Mouse (Mus musculus) liver, embryonic 14.5 days (tissue): Measurements from ENCODE around the gene Ets1. TPM values are rescaled to one million over a fixed set of nuclear protein-coding genes. Genes with fewer than 3 reads are reported as not detected.

ENCODE experiments used
- ATAC-seq: fragments of 200-750 bp; cut with Nextera tagmentation; 2 replicates; pipeline ENCODE4 v1.8.0; 2017; ENCODE audit warnings: moderate number of reproducible peaks, mild to moderate bottlenecking, moderate library complexity; ENCODE audit not compliant: insufficient read depth
- DNase-seq, 3 experiments: peaks; one replicate each; pipeline ENCODE4 v3.0.0-alpha.2; 2012 to 2013; ENCODE audit warnings: low read depth in 3 of 3, low spot score in 3 of 3
- H3K27ac ChIP-seq: fragments of 300-500 bp; sonication (generic); 2 replicates; pipeline ENCODE4 v1.5.1; 2014; ENCODE audit warnings: moderate library complexity, mild to moderate bottlenecking, control low read depth, inconsistent platforms
- H3K27me3 ChIP-seq: fragments of 300-500 bp; sonication (generic); 2 replicates; pipeline ENCODE4 v1.6.1; 2014; ENCODE audit warnings: mild to moderate bottlenecking, low read length, moderate library complexity; ENCODE audit not compliant: control insufficient read depth, insufficient read depth
- H3K36me3 ChIP-seq: fragments of 300-500 bp; sonication (generic); replicated peaks from 2 replicates; pipeline ENCODE4 v1.6.1; 2014; ENCODE audit warnings: low read depth; ENCODE audit not compliant: control insufficient read depth, insufficient read depth
- H3K4me1 ChIP-seq, 2 experiments: fragments of 200-500 bp in 1 of 2; fragments of 300-500 bp in 1 of 2; sonication (generic) in 1 of 2; replicated peaks; 2 replicates each; pipeline ENCODE4 v1.6.1; 2012 to 2014; ENCODE audit warnings: antibody characterized with exemption in 1 of 2, inconsistent platforms in 1 of 2, low read length in 1 of 2; ENCODE audit not compliant: control insufficient read depth in 2 of 2, insufficient read depth in 2 of 2
- H3K4me2 ChIP-seq: fragments of 300-500 bp; sonication (generic); 2 replicates; pipeline ENCODE4 v1.6.1; 2014; ENCODE audit warnings: low read depth, mild to moderate bottlenecking, control low read depth, moderate library complexity
- H3K4me3 ChIP-seq, 2 experiments: fragments of 200-500 bp in 1 of 2; fragments of 300-500 bp in 1 of 2; sonication (generic) in 1 of 2; 2 replicates each; pipeline ENCODE4 v1.5.1; 2012 to 2014; ENCODE audit warnings: low read depth in 2 of 2, low read length in 2 of 2, mild to moderate bottlenecking in 2 of 2, control low read depth in 1 of 2, inconsistent platforms in 1 of 2, moderate library complexity in 1 of 2; ENCODE audit not compliant: insufficient read depth in 1 of 2
- H3K9ac ChIP-seq: fragments of 300-500 bp; sonication (generic); replicated peaks from 2 replicates; pipeline ENCODE4 v1.6.1; 2014; ENCODE audit warnings: mild to moderate bottlenecking, control low read depth, moderate library complexity
- H3K9me3 ChIP-seq: fragments of 300-500 bp; sonication (generic); 2 replicates; pipeline ENCODE4 v1.6.1; 2016; ENCODE audit warnings: low read length, mixed read lengths; ENCODE audit not compliant: control insufficient read depth
- CTCF ChIP-seq: IDR thresholded peaks from 2 replicates; pipeline ENCODE4 v1.5.1; 2016; ENCODE audit warnings: antibody characterized with exemption, low read depth, control low read depth
- EP300 ChIP-seq: IDR thresholded peaks from 2 replicates; pipeline ENCODE4 v1.6.1; 2016; ENCODE audit warnings: antibody characterized with exemption, low read depth
- WGBS: fragments of 180-500 bp; shearing (Covaris S2); extraction: QIAGEN DNeasy Blood & Tissue Kit; methylation state at CpG from one replicate; pipeline ENCODE4 v1.1.7; 2014; ENCODE audit not compliant: insufficient replicate concordance; 5-methylcytosine and 5-hydroxymethylcytosine counted together
- polyA plus RNA-seq, 2 experiments: library from polyadenylated mRNA; depleted of rRNA in 1 of 2; stranded (reverse) in 1 of 2; unstranded in 1 of 2; fragments of >200 nt; fragmentation: Nextera tagmentation in 1 of 2; extraction: Ambion mirVana in 1 of 2; gene quantifications; 2 replicates each; pipeline versions ENCODE4 v1.2.1 to v1.2.3; 2012 to 2014

Gene Ets1
- polyA plus RNA-seq, 2 experiments = 4.4 to 8.0 TPM

DNA sequence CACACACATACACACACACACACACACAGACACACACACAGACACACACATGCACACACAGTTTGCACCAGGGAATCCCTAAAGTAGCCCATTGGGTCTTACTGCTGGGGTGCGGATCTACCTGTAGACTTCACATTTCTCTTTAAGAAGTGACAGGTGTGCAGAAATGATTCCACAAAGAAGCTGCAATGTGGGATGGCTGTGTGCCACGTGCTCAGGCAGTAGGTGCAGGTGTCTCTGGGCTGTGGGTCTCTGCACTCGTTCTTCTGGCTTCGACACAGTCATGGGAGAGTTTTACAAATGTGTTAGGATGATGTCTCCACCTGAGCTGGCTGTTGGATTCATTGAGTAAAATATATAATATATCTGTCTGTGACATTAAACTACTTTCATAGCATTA is 24.7 kb upstream of the Ets1 start:
- Histone ChIP-seq H3K36me3 (no peaks in the 10 kb centered on the region), H3K4me1 (peaks cover 29 to 33% of the 10 kb centered on the region in 2 experiments), H3K4me3 (no peak overlapping the region), H3K9ac (no peak overlapping the region), H3K9me3 (no peaks in the 10 kb centered on the region), H3K27ac (no peak overlapping the region), H3K27me3 (no peaks in the 10 kb centered on the region), H3K4me2 (no peak overlapping the region)
- 67% methylated on average over 4 of the region's 4 CpGs for WGBS
- TF ChIP-seq CTCF (no peak), EP300 (no peak)
- DNase-seq (no peak), ATAC-seq (no peak)

DNA sequence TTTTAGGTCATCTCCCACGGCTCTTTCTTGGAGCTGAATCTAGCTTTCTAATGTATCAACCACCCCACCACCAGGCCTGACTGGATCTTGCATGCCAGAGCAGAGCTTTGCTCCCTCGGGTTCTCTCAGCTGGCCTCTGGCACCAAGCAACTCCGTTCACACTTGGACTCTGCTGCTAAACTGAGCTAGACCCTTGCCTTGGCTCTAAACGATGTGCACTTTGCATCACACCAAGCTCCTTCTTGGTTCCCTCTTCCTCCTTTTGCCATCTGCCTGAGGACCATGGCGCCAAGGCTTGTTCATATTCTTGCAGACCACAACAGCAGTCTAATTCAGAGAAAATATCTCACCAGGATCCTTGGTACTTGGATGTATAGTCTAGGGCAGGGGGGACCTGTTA is 23.6 kb upstream of the Ets1 start:
- Histone ChIP-seq H3K4me2 (no peak overlapping the region), H3K27me3 (no peaks in the 10 kb centered on the region)
- no peak for ATAC-seq

DNA sequence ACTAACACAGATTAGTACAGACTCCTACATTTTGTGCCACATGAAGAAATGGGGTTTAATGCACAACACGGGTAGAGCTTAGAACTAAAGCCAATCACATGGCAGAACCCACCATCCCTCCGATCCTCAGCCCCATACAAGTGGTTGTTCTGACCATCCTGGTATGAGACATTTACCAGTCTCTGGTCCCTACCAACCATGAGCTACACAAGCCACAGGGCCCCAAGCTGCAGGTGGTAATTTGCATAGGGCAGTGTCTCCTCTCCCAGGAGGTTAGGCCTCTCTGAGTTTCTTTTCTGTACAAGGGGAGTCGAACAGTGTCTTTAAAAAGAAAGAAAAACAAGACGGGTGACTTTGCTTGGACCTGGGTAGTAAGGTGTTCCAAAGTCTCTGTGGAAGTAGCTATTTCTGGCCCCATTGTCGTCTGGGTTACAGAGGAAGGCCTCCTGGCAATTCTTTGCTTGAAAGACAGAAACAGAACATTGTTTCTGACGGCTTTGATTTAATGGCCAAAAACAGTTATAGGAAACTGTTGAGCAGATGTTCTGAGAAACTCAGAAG is 23.1 kb upstream of the Ets1 start:
- H3K27me3 ChIP-seq = no peaks in the 10 kb centered on the region
- DNase-seq (no peak), ATAC-seq (no peak)
- H3K9ac ChIP-seq = no peak overlapping the region
- 42% methylated on average over 6 of the region's 6 CpGs for WGBS
- no peak overlapping the region for H3K4me2 ChIP-seq
- no peaks in the 10 kb centered on the region for H3K9me3 ChIP-seq
- no peaks in the 10 kb centered on the region for H3K36me3 ChIP-seq
- no peak for TF ChIP-seq EP300
- no peak for TF ChIP-seq CTCF
- H3K27ac ChIP-seq = no peak overlapping the region
- peaks cover 16 to 18% of the 10 kb centered on the region in 2 experiments for H3K4me1 ChIP-seq
- H3K4me3 ChIP-seq = no peak overlapping the region

More for the DNA sequence above, 23.6 kb upstream of the Ets1 start:
- H3K4me1 ChIP-seq = peaks cover 21 to 23% of the 10 kb centered on the region in 2 experiments
- H3K36me3 ChIP-seq = no peaks in the 10 kb centered on the region
- WGBS = 62% methylated on average over 5 of the region's 5 CpGs
- no peak for DNase-seq
- TF ChIP-seq CTCF = no peak
- no peak for TF ChIP-seq EP300
- H3K9ac ChIP-seq = no peak overlapping the region
- H3K9me3 ChIP-seq = no peaks in the 10 kb centered on the region
- H3K4me3 ChIP-seq = no peak overlapping the region
- H3K27ac ChIP-seq = no peak overlapping the region

DNA sequence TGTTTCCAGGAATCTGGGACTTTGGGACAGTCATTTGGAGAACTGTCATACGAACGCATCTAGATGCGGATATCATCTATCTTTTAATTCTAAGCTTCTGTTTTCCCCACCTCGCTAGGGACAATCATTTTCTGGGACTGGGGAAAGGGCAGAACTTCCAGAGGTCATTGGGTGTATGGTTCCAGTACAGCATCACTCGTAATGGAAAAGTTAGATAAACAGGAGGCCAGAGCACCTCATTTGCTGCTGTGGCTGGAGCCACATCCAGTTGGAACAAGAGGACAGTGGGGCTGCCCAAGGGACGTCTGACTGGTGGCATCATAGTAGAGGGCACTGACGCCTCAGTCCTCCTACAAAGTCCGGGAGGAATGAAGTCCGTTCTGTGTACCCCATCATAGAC is 21.8 kb upstream of the Ets1 start:
- DNase-seq = no peak
- no peak for TF ChIP-seq EP300
- no peak for TF ChIP-seq CTCF
- Histone ChIP-seq H3K4me1 (peaks cover 4 to 5% of the 10 kb centered on the region in 2 experiments), H3K36me3 (no peaks in the 10 kb centered on the region), H3K4me3 (no peak overlapping the region), H3K27ac (no peak overlapping the region), H3K4me2 (no peak overlapping the region), H3K9ac (no peak overlapping the region), H3K9me3 (no peaks in the 10 kb centered on the region), H3K27me3 (no peaks in the 10 kb centered on the region)
- 65% methylated on average over 9 of the region's 9 CpGs for WGBS
- ATAC-seq = no peak

DNA sequence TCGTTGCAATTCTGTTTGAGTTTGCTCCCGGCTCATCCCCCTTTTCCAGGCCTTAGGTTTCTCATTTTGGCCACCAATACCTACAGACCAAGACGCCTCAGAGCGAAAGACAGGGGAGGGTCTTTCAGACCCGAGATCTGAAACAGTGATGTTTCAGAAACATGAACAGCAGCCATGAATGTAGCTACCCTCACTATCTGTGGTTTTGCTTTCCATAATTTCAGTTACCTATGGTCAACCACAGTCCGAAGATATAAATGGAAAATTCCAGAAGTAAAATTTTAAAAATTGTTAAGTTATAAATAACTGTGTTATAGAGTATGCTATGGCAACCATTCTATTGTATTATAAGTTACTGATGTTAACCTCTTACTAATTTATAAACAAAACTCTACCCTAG is 20.6 kb upstream of the Ets1 start:
- H3K27ac ChIP-seq = no peak overlapping the region
- H3K27me3 ChIP-seq = no peaks in the 10 kb centered on the region
- no peak for TF ChIP-seq EP300
- TF ChIP-seq CTCF = no peak
- ATAC-seq (no peak), DNase-seq (no peak)
- H3K9ac ChIP-seq = no peak overlapping the region
- no peak overlapping the region for H3K4me2 ChIP-seq
- 63% methylated on average over 6 of the region's 6 CpGs for WGBS
- H3K4me1 ChIP-seq = no peaks in the 10 kb centered on the region; a peak in 1 of 4 replicates
- H3K9me3 ChIP-seq = no peaks in the 10 kb centered on the region
- no peaks in the 10 kb centered on the region for H3K36me3 ChIP-seq
- H3K4me3 ChIP-seq = no peak overlapping the region
